Mouse (Mus musculus): ENCODE data around the gene Rph3al. TPM values are rescaled to one million over a fixed set of nuclear protein-coding genes. Genes with fewer than 3 reads are reported as not detected.

Rph3al gene
- polyA plus RNA-seq, 1 experiment from 2014 or later, result 11.2 TPM

DNA sequence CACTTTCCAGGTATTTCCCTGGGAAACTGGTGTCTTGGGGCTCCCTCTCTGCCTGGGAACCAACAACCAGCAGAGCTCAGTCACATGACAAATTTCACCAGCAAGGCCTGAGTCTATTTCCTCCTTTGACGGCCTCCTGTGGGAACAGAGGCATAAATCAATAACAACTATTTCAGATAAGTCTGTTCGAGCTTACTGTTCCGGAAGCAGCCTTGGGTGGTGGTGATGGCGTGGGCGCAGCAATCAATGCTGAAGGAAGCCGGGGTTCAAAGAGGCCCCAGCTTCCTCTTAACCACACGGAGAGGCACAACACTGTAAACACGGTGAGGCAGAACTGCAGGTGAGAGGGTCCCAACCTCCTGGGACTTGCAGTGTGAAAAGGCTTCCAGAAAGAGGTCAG is 38.5 kb upstream of the Rph3al start:
- no peak overlapping the region for H3K9ac ChIP-seq (ENCODE audit: low read length)
- no peaks in the 10 kb centered on the region for H3K9me3 ChIP-seq (ENCODE audit: control insufficient read depth, low read length)
- H3K4me1 ChIP-seq (replicated peaks; ENCODE audit: control insufficient read depth, insufficient read depth), result no peaks in the 10 kb centered on the region
- H3K4me3 ChIP-seq (ENCODE audit: low read depth, low read length), result no peak overlapping the region
- no peaks in the 10 kb centered on the region for H3K36me3 ChIP-seq (ENCODE audit: control insufficient read depth, insufficient read depth, low read length)
- ATAC-seq (ENCODE audit: low FRiP score, low TSS enrichment) (peak; percentile 81), DNase-seq (ENCODE audit: low spot score) (peak; percentile 42)
- no peaks in the 10 kb centered on the region for H3K27me3 ChIP-seq (ENCODE audit: control insufficient read depth, insufficient read depth, low read length)
- no peak for TF ChIP-seq CTCF (IDR thresholded peaks at IDR 0.05; ENCODE audit: low read depth)
- no peak for TF ChIP-seq EP300 (optimal IDR thresholded peaks at IDR 0.05)
- 33% methylated on average over 8 of the region's 8 CpGs for WGBS
- no peak overlapping the region for H3K4me2 ChIP-seq (replicated peaks; ENCODE audit: low read depth)
- H3K27ac ChIP-seq (replicated peaks), result no peak overlapping the region

GRCm38 (mm10) chr11:75973988-75974387 is 35.8 kb upstream of the Rph3al start:
- no peak overlapping the region for H3K27ac ChIP-seq (replicated peaks)
- no peaks in the 10 kb centered on the region for H3K4me1 ChIP-seq (replicated peaks; ENCODE audit: control insufficient read depth, insufficient read depth)
- no peaks in the 10 kb centered on the region for H3K27me3 ChIP-seq (ENCODE audit: control insufficient read depth, insufficient read depth, low read length)
- H3K9me3 ChIP-seq (ENCODE audit: control insufficient read depth, low read length), result no peaks in the 10 kb centered on the region
- no peak overlapping the region for H3K4me3 ChIP-seq (ENCODE audit: low read depth, low read length)
- DNase-seq (ENCODE audit: low spot score) (no peak), ATAC-seq (ENCODE audit: low FRiP score, low TSS enrichment) (no peak)
- TF ChIP-seq EP300 (optimal IDR thresholded peaks at IDR 0.05) (no peak), CTCF (IDR thresholded peaks at IDR 0.05; ENCODE audit: low read depth) (peak; percentile 48)
- no peak overlapping the region for H3K4me2 ChIP-seq (replicated peaks; ENCODE audit: low read depth)
- no peaks in the 10 kb centered on the region for H3K36me3 ChIP-seq (ENCODE audit: control insufficient read depth, insufficient read depth, low read length)
- WGBS, result 82% methylated on average over 1 of the region's 1 CpGs
- H3K9ac ChIP-seq (ENCODE audit: low read length), result no peak overlapping the region

- no peak overlapping the region for H3K9ac ChIP-seq (ENCODE audit: low read length)
- no peaks in the 10 kb centered on the region for H3K36me3 ChIP-seq (ENCODE audit: control insufficient read depth, insufficient read depth, low read length)
- no peaks in the 10 kb centered on the region for H3K4me1 ChIP-seq (replicated peaks; ENCODE audit: control insufficient read depth, insufficient read depth)
- H3K4me2 ChIP-seq (replicated peaks; ENCODE audit: low read depth), result no peak overlapping the region
- no peak for TF ChIP-seq EP300 (optimal IDR thresholded peaks at IDR 0.05)
- H3K9me3 ChIP-seq (ENCODE audit: control insufficient read depth, low read length), result no peaks in the 10 kb centered on the region
- ATAC-seq (ENCODE audit: low FRiP score, low TSS enrichment), result no peak
- no peak overlapping the region for H3K27ac ChIP-seq (replicated peaks)
- 22% methylated on average over 7 of the region's 7 CpGs for whole genome bisulfite sequencing
- H3K27me3 ChIP-seq (ENCODE audit: control insufficient read depth, insufficient read depth, low read length), result no peaks in the 10 kb centered on the region
- no peak overlapping the region for H3K4me3 ChIP-seq (ENCODE audit: low read depth, low read length)
- DNase-seq (ENCODE audit: low spot score), result no peak
These were observed 34.8 kb upstream of the Rph3al start for GRCm38 (mm10) chr11:75972916-75973567.

DNA sequence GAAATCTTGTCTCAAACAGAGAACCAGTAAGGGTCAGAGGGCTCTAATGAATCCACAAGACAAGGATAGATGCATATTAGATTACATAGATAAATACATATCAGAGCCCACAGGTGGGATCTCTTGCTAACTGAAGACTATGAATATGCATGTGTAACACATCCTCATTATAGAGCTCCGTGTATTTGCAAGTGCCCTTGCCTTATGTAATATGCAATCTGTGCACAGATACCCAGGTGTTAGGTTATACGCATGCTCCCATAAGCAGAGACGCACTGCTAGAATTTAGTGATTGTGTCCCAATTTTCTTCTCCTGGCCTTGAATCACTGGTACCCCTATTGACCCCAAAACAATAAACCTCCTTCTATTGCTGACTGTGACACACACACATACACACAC is 34.0 kb upstream of the Rph3al start:
- Histone ChIP-seq H3K27ac (replicated peaks) (no peak overlapping the region), H3K27me3 (ENCODE audit: control insufficient read depth, insufficient read depth, low read length) (no peaks in the 10 kb centered on the region), H3K9ac (ENCODE audit: low read length) (no peak overlapping the region), H3K4me2 (replicated peaks; ENCODE audit: low read depth) (no peak overlapping the region), H3K4me1 (replicated peaks; ENCODE audit: control insufficient read depth, insufficient read depth) (no peaks in the 10 kb centered on the region), H3K36me3 (ENCODE audit: control insufficient read depth, insufficient read depth, low read length) (no peaks in the 10 kb centered on the region), H3K4me3 (ENCODE audit: low read depth, low read length) (no peak overlapping the region), H3K9me3 (ENCODE audit: control insufficient read depth, low read length) (no peaks in the 10 kb centered on the region)
- ATAC-seq (ENCODE audit: low FRiP score, low TSS enrichment) (no peak), DNase-seq (ENCODE audit: low spot score) (no peak)
- WGBS, result 84% methylated on average over 3 of the region's 3 CpGs
- TF ChIP-seq EP300 (optimal IDR thresholded peaks at IDR 0.05) (no peak), CTCF (IDR thresholded peaks at IDR 0.05; ENCODE audit: low read depth) (no peak)

- H3K4me2 ChIP-seq (replicated peaks; ENCODE audit: low read depth), result no peak overlapping the region
- H3K4me1 ChIP-seq (replicated peaks; ENCODE audit: control insufficient read depth, insufficient read depth), result 0 out of 2 replicates have a peak, but pooled peaks cover 2% of the 10 kb centered on the region
- H3K27ac ChIP-seq (replicated peaks), result no peak overlapping the region
- no peak overlapping the region for H3K4me3 ChIP-seq (ENCODE audit: low read depth, low read length)
- no peaks in the 10 kb centered on the region for H3K36me3 ChIP-seq (ENCODE audit: control insufficient read depth, insufficient read depth, low read length)
- no peaks in the 10 kb centered on the region for H3K9me3 ChIP-seq (ENCODE audit: control insufficient read depth, low read length)
- H3K27me3 ChIP-seq (ENCODE audit: control insufficient read depth, insufficient read depth, low read length), result no peaks in the 10 kb centered on the region
- no peak for DNase-seq (ENCODE audit: low spot score)
- no peak for ATAC-seq (ENCODE audit: low FRiP score, low TSS enrichment)
- H3K9ac ChIP-seq (ENCODE audit: low read length), result no peak overlapping the region
- TF ChIP-seq EP300 (optimal IDR thresholded peaks at IDR 0.05) (no peak), CTCF (IDR thresholded peaks at IDR 0.05; ENCODE audit: low read depth) (peak; percentile 47)
- whole genome bisulfite sequencing, result 23% methylated on average over 3 of the region's 3 CpGs
These were observed 32.4 kb upstream of the Rph3al start for GRCm38 (mm10) chr11:75970629-75971028.

- no peak for DNase-seq (ENCODE audit: low spot score)
- Histone ChIP-seq H3K27ac (replicated peaks) (no peak overlapping the region), H3K4me3 (ENCODE audit: low read depth, low read length) (no peak overlapping the region), H3K4me1 (replicated peaks; ENCODE audit: control insufficient read depth, insufficient read depth) (0 out of 2 replicates have a peak, but pooled peaks cover 2% of the 10 kb centered on the region), H3K4me2 (replicated peaks; ENCODE audit: low read depth) (no peak overlapping the region), H3K36me3 (ENCODE audit: control insufficient read depth, insufficient read depth, low read length) (no peaks in the 10 kb centered on the region), H3K9ac (ENCODE audit: low read length) (no peak overlapping the region), H3K27me3 (ENCODE audit: control insufficient read depth, insufficient read depth, low read length) (no peaks in the 10 kb centered on the region), H3K9me3 (ENCODE audit: control insufficient read depth, low read length) (no peaks in the 10 kb centered on the region)
- ATAC-seq (ENCODE audit: low FRiP score, low TSS enrichment), result no peak
- WGBS, result 94% methylated on average over 6 of the region's 6 CpGs
- TF ChIP-seq EP300 (optimal IDR thresholded peaks at IDR 0.05) (no peak), CTCF (IDR thresholded peaks at IDR 0.05; ENCODE audit: low read depth) (no peak)
These were observed 30.5 kb upstream of the Rph3al start for GRCm38 (mm10) chr11:75968761-75969160.
